Mouse (Mus musculus): Measurements from ENCODE around the gene Jmjd6.

Jmjd6 gene

GRCm38 (mm10) chr11:116806136-116807071 lies 36.8 kb downstream of the Jmjd6 start:
- DNase-seq = no peak

GRCm38 (mm10) chr11:116802709-116803108 lies 40.5 kb downstream of the Jmjd6 start:
- no peak for DNase-seq

GRCm38 (mm10) chr11:116801106-116801505 lies 42.1 kb downstream of the Jmjd6 start:
- no peak for DNase-seq

- DNase-seq = no peak
Measured at GRCm38 (mm10) chr11:116799364-116799763, 43.9 kb downstream of the Jmjd6 start.

Data from spleen, adult 18-20 months (tissue).